Mouse (Mus musculus) liver, embryonic 11.5 days (tissue): ENCODE measurements around the gene Csk. TPM values are rescaled to one million over a fixed set of nuclear protein-coding genes. Genes with fewer than 3 reads are reported as not detected.

ENCODE experiments used
- ATAC-seq: fragments of 200-750 bp; cut with Nextera tagmentation; replicated peaks from 2 replicates; pipeline ENCODE4 v1.8.0; 2017; ENCODE audit warnings: moderate number of reproducible peaks, mild to moderate bottlenecking, moderate TSS enrichment, moderate library complexity; ENCODE audit not compliant: low FRiP score
- DNase-seq: peaks from one replicate; pipeline ENCODE4 v3.0.0-alpha.2; 2017; ENCODE audit warnings: low spot score
- H3K27ac ChIP-seq: fragments of 300-500 bp; sonication (generic); 2 replicates; pipeline ENCODE4 v1.5.1; 2014; ENCODE audit warnings: mild to moderate bottlenecking, low read depth, low read length, control low read depth
- H3K27me3 ChIP-seq: fragments of 300-500 bp; sonication (generic); replicated peaks from 2 replicates; pipeline ENCODE4 v1.6.1; 2014; ENCODE audit warnings: low read length, mixed read lengths; ENCODE audit not compliant: control insufficient read depth, insufficient read depth
- H3K36me3 ChIP-seq: fragments of 300-500 bp; sonication (generic); 2 replicates; pipeline ENCODE4 v1.6.1; 2014; ENCODE audit warnings: mild to moderate bottlenecking, low read length, moderate library complexity, mixed read lengths; ENCODE audit not compliant: control insufficient read depth, insufficient read depth
- H3K4me1 ChIP-seq: fragments of 300-500 bp; sonication (generic); replicated peaks from 2 replicates; pipeline ENCODE4 v1.6.1; 2014; ENCODE audit warnings: low read length, mixed read lengths; ENCODE audit not compliant: control insufficient read depth, insufficient read depth
- H3K4me2 ChIP-seq: fragments of 300-500 bp; sonication (generic); 2 replicates; pipeline ENCODE4 v1.6.1; 2014; ENCODE audit warnings: mild to moderate bottlenecking, control low read depth, moderate library complexity
- H3K4me3 ChIP-seq: fragments of 300-500 bp; sonication (generic); 2 replicates; pipeline ENCODE4 v1.5.1; 2014; ENCODE audit warnings: low read depth, low read length, control low read depth
- H3K9ac ChIP-seq: fragments of 300-500 bp; sonication (generic); 2 replicates; pipeline ENCODE4 v1.6.1; 2014; ENCODE audit warnings: low read depth, low read length, control low read depth
- H3K9me3 ChIP-seq: fragments of 300-500 bp; sonication (generic); 2 replicates; pipeline ENCODE4 v1.6.1; 2016; ENCODE audit warnings: low read length, inconsistent platforms, mixed read lengths; ENCODE audit not compliant: control insufficient read depth
- WGBS: fragments of 180-500 bp; shearing (Covaris S2); extraction: QIAGEN DNeasy Blood & Tissue Kit; methylation state at CpG from one replicate; pipeline ENCODE4 v1.1.7; 2014; 5-methylcytosine and 5-hydroxymethylcytosine counted together
- polyA plus RNA-seq: library from polyadenylated mRNA; unstranded; fragments of >200 nt; fragmentation: Nextera tagmentation; extraction: Ambion mirVana; gene quantifications from 2 replicates; pipeline ENCODE4 v1.2.1, GENCODE M21; 2014

The Csk gene
- polyA plus RNA-seq, 1 experiment from 2014 or later = 45.2 TPM

DNA sequence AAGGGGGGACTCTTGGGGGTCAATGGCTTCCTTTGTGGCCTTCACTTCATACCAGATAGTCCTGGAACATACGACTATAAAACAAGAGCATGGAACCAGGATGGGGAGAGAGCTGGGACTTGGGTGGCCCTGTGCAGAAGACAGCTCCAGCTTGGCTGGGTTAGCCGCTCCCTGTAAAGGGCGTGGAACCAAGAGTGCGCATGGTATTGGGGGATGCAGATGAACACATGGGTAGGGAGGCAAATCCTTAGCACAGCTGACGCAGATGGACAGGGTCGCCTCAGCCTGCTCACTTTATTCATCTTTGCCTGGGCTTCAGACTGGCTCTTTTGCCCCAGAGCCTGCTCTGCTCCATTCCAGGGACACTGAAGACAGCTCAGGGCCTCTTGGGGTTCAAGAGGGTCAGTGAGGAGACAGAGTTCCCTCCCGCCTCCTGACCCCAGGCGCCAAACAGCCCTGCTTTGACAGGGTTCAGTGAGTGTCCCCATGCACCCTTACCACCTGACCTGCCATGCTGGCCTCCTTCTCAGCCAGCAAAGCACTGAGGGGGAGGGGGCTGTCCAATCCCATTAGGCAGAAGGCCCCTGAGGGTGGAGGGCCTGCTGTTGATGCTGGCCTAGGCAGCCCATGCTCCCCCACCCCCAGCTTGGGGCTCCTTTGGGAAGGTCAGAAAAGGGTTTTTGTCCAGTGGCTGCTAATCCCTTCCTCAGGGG lies 54.4 kb downstream of the Csk start:
- DNase-seq (no peak), ATAC-seq (no peak)
- Histone ChIP-seq H3K4me1 (peaks cover 15% of the 10 kb centered on the region), H3K27me3 (peaks cover 5% of the 10 kb centered on the region; the same call in 1 of the 2 replicates), H3K4me3 (no peak overlapping the region), H3K4me2 (no peak overlapping the region), H3K9me3 (no peaks in the 10 kb centered on the region), H3K9ac (no peak overlapping the region), H3K27ac (no peak overlapping the region), H3K36me3 (0 out of 2 replicates have a peak, but pooled peaks cover 3% of the 10 kb centered on the region)
- WGBS = 61% methylated on average over 8 of the region's 8 CpGs

DNA sequence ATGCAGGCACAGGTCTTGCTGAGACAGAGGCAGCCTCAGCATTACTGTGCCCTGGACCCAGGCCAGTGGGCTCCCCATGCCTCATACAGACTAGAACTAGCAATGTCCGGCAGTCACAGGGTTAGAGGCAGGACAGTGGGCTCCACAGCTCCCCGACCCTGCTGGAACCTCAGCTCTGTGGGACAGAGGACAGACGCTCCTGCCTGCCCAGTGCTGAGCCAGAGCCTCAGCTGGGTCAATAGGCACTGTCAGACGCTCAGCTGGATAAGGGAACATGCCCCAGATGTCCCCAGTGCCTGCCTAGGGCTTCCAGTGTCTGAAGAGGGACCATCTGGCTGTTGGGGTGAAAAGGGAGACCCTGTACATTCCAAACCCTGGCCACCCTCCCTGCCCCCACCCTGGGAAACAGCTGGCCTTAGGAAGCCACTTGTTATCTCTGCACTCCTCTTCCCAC lies 55.5 kb downstream of the Csk start:
- WGBS = 31% methylated on average over 4 of the region's 4 CpGs
- peaks cover 15% of the 10 kb centered on the region for H3K4me1 ChIP-seq
- ATAC-seq (no peak), DNase-seq (no peak)
- 0 out of 2 replicates have a peak, but pooled peaks cover 7% of the 10 kb centered on the region for H3K36me3 ChIP-seq
- peaks cover 2% of the 10 kb centered on the region; the same call in 1 of the 2 replicates for H3K27me3 ChIP-seq
- H3K4me2 ChIP-seq = no peak overlapping the region
- H3K27ac ChIP-seq = no peak overlapping the region
- no peak overlapping the region for H3K9ac ChIP-seq
- no peaks in the 10 kb centered on the region for H3K9me3 ChIP-seq
- H3K4me3 ChIP-seq = no peak overlapping the region

DNA sequence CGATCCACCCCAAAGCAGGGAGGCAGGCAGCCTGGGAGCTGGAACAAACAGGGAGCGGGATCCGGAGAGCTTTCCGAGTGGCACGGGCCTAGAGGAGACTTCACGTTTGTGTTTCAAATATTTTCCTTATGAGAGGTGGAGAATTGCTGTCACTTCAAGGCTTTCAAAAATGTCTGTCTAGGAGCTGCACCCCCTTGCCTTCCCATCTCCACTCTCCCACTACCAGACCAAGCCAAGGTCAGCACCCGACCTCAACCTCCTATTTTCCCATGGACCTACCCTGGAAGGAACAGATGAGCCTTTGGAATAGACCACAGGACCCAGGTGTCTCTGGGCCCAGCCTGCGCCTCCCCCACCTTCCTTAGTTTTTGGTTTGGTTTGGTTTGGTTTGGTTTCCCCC lies 56.2 kb downstream of the Csk start:
- Histone ChIP-seq H3K4me2 (no peak overlapping the region), H3K4me1 (peaks cover 15% of the 10 kb centered on the region), H3K4me3 (no peak overlapping the region), H3K9ac (no peak overlapping the region), H3K9me3 (no peaks in the 10 kb centered on the region), H3K27me3 (peaks cover 2% of the 10 kb centered on the region; the same call in 1 of the 2 replicates), H3K36me3 (0 out of 2 replicates have a peak, but pooled peaks cover 7% of the 10 kb centered on the region), H3K27ac (no peak overlapping the region)
- WGBS = 79% methylated on average over 8 of the region's 8 CpGs
- DNase-seq = no peak
- ATAC-seq = no peak

DNA sequence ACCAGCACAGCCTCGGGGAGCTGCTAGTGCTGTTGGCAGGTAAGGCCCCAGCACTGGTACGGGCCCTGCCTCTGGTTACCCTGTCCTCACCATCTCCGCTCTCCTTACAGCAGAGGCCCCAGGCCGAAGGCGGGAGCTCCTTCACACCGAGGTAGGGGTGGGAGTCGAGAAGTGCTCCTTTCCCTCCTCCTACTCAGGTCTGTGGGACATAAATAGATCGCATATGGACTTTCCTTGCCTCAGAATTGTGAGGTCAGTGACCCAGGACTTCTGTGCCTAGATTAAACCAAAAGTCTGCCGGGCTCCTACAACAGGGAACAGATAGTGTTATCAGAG lies 59.3 kb downstream of the Csk start:
- no peak overlapping the region for H3K9ac ChIP-seq
- 0 out of 2 replicates have a peak, but pooled peaks cover 7% of the 10 kb centered on the region for H3K36me3 ChIP-seq
- 64% methylated on average over 9 of the region's 9 CpGs for WGBS
- DNase-seq (no peak), ATAC-seq (no peak)
- peaks cover under 1% of the 10 kb centered on the region for H3K4me1 ChIP-seq
- H3K4me3 ChIP-seq = no peak overlapping the region
- no peaks in the 10 kb centered on the region for H3K9me3 ChIP-seq
- H3K27ac ChIP-seq = no peak overlapping the region
- no peak overlapping the region for H3K4me2 ChIP-seq
- H3K27me3 ChIP-seq = no peaks in the 10 kb centered on the region

DNA sequence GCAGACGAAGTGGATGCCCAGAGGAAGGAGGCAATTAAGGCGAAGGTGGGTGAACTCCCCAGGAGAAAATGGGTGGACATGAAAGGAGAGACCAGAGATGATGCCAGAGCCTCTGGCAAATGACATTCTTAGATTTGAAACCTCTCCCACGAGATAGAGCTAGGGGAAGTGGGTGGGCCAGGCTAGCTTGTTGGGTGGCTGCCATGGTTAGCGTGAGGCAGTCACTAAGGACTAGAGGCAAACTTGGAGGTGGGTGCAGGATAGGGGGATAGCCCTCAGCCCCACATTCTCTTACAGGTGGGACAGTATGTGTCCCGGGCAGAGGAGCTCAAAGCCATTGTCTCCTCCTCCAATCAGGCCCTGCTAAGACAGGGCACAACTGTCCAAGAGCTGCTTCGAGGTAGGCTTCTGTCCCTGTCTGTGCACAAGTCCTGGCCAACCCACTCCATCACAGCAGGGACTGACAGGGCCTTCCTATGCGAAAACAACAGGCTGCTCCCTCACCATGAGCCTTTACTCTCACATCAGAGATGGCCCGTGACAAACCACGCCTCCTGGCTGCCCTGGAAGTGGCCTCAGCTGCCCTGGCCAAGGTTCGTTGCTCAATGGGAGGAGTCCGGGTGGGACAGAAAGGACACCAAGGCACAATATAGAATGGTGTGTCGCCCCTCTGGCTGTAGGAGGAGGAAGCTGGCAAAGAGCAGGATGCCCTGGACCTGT lies 59.8 kb downstream of the Csk start:
- 62% methylated on average over 12 of the region's 12 CpGs for WGBS
- H3K9ac ChIP-seq = no peak overlapping the region
- H3K4me2 ChIP-seq = no peak overlapping the region
- 0 out of 2 replicates have a peak, but pooled peaks cover 7% of the 10 kb centered on the region for H3K36me3 ChIP-seq
- ATAC-seq = no peak
- H3K27me3 ChIP-seq = no peaks in the 10 kb centered on the region
- DNase-seq = no peak
- peaks cover 6% of the 10 kb centered on the region for H3K4me1 ChIP-seq
- H3K9me3 ChIP-seq = no peaks in the 10 kb centered on the region
- no peak overlapping the region for H3K4me3 ChIP-seq
- no peak overlapping the region for H3K27ac ChIP-seq

DNA sequence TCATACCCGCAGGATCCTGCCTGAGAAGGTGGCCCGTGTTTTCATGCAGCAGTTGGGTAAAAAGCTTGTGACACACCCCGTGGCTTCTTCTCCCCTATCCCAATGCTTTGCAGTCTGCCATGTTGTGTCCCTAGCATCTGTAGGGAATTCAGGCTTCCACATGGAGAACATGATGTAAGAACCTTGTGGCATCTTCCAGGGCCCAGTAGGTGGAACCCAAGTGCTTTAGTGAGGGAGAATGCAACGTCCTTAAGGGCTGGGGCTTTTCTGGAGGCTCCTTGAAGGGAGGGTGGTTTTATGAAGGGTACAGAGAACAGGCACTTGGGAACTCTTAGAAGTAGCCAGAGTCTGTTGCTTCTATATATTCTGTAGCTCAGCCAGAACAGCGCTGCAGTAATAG lies 62.7 kb downstream of the Csk start:
- no peak for DNase-seq
- Histone ChIP-seq H3K4me2 (no peak overlapping the region), H3K4me1 (peaks cover 9% of the 10 kb centered on the region), H3K27me3 (no peaks in the 10 kb centered on the region), H3K36me3 (peaks cover 12% of the 10 kb centered on the region), H3K9me3 (no peaks in the 10 kb centered on the region), H3K27ac (no peak overlapping the region), H3K9ac (no peak overlapping the region), H3K4me3 (no peak overlapping the region)
- no peak for ATAC-seq
- WGBS = 37% methylated on average over 5 of the region's 5 CpGs

DNA sequence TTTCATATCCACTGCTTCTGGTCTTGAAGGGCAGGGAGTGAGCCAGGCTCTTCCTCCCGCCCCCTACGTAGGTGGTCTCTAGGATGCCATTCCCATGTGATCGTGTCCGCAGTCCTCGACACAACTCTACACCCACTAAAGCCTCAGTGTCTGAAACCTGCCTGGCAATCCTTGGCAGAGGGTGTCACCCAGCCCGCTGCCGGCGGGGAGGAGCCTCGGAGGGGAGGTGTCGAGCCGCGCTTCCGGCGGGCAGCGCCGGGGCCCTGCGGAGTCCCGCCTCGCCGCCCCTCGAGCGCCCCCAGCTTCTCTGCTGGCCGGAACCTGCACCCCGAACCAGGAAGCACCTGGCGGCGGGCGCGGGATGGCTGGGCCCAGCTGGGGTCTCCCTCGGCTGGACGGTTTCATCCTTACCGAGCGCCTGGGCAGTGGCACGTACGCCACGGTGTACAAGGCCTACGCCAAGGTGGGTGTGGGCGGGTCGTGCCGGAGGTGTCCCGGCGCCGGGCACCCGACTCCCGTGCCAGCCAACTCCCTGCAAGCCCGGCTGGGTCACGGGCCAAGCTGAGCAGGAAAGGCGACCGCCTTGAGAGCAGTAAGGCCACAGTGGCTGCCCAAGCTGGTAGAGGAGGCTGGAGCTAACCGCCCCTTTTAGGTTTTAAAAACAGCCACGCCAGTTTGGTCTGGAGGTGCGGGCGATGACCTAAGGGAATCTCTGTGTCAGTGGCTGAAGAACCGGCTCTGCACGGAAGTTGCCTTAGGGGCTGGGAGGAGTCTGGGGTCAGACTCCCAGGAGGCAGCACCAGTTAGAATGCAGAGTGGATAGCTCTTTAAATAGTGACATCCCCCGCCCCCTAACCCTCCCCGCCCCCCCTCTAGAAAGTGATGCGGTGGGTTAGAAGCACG lies 64.0 kb downstream of the Csk start, which contains the start of gene Ulk3:
TSS of gene Ulk3 (plus strand) at position 229 of the 903 bp plus-strand sequence.
- ATAC-seq (peak; percentile 85), DNase-seq (peak; percentile 79)
- Histone ChIP-seq H3K36me3 (peaks cover 10% of the 10 kb centered on the region), H3K9me3 (no peaks in the 10 kb centered on the region), H3K9ac (peak within 1 kb of the TSS; percentile 78), H3K4me1 (peaks cover 9% of the 10 kb centered on the region), H3K27me3 (no peaks in the 10 kb centered on the region), H3K27ac (peak within 1 kb of the TSS; percentile 72), H3K4me2 (peak within 1 kb of the TSS; percentile 84), H3K4me3 (peak within 1 kb of the TSS; percentile 73)
- WGBS = 1% methylated on average over 54 of the region's 58 CpGs

DNA sequence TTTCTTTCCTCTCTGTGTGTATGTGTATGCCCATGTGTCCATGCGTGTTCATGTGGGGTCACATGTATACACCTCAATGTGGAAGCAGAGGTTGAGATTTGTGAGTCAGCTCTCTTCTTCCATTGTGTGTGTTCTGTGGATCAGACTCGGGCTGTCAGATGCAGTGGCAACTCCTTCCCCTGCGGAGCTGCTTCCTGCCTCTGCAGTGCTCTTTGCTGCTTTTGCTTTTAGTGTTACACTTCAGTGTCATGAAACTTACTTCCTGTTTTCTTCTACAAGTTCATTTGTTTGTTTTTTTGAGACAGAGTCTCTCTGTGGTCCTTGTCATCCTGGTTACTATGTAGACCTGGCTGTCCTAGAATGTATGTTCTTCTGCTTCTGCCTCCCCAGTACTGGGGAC lies 68.4 kb downstream of the Csk start:
- DNase-seq (no peak), ATAC-seq (no peak)
- Histone ChIP-seq H3K4me3 (no peak overlapping the region), H3K9me3 (no peaks in the 10 kb centered on the region), H3K9ac (no peak overlapping the region), H3K27me3 (no peaks in the 10 kb centered on the region), H3K4me1 (peaks cover 9% of the 10 kb centered on the region), H3K36me3 (peaks cover 17% of the 10 kb centered on the region), H3K4me2 (no peak overlapping the region), H3K27ac (no peak overlapping the region)
- 74% methylated on average over 3 of the region's 3 CpGs for WGBS
